9 mouse cellular contexts compared by ENCODE assay signal in the genomic region with DNA sequence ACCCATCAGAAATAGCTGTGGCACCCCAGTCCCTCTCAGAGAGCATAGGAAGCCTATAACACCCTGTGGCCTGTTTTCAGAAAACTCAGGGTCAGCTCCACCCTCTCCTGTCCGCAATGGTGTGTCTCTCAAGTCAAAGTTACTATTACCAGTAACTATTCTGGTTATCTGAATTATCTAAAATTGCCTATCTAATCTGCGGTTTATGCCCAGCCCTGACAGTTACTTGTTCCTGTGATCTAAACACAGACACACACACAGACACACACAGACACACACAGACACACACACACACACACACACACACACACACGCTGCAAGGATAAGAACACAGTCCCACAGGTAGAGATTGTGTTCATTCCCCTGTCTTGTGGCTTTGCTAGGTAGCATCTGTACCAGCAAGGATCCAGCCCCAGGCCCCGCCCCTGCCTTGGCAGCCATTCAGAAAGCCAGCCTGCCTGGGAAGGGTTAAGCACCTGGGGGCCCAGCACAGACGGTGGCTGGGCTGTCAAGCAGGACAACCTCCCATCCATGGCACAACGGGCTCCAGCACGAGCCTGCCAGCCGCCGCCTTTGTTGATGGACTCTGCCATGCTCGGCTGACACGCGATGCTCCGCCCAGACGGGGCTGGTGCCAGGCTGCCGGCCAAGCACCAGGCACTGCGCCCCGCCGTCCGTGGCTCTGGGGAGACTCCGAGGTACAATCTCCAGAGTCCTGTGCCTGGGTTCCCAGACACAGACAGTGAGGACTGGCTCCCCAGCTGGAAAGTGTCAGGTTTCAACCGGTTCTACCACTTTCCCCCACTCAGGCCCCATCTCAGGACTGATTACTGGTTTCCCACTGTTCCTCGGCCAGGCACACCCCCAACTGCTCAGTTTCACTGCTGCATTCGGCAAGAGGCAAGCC. TPM values are rescaled to one million over a fixed set of nuclear protein-coding genes. Genes with fewer than 3 reads are reported as not detected.
DNase-seq lines count a peak whose midpoint lies in the region; ATAC-seq and TF ChIP-seq lines count a peak whose summit lies in the region.
"Had no signal": no experiment of that assay in that cellular context is flagged by ENCODE, and none has a peak within 500 bp of the region (broad histone marks: within the 10 kb centered on the region; RNA-seq: fewer than 3 reads in every experiment).

No protein-coding gene starts in this region.

- in situ Hi-C loops in CH12.LX (cut with MboI; ENCODE audit: low pct_ligation_motif_present, low pct_unique_long_range_greater_than_20kb, low sequenced_read_pairs): loop anchor here (5.0 kb wide), 1 partner anchor 57 kb away; no protein-coding TSS in a partner anchor

- no peaks in the 10 kb centered on the region for H3K27me3 ChIP-seq in CH12.LX (replicated peaks)
- H3K27me3 ChIP-seq in heart, embryonic 15.5 days: no peaks in the 10 kb centered on the region
- H3K27me3 ChIP-seq in kidney, postnatal 0 days (ENCODE audit: insufficient read depth, low read length): no peaks in the 10 kb centered on the region
- peaks cover 31% of the 10 kb centered on the region for H3K27me3 ChIP-seq in liver, embryonic 15.5 days
- H3K27me3 ChIP-seq in neural tube, embryonic 11.5 days (ENCODE audit: control insufficient read depth, insufficient read depth, low read length): no peaks in the 10 kb centered on the region
- H3K27me3 ChIP-seq in thymus, adult 2 months (ENCODE audit: control insufficient read depth, insufficient read depth, low read length): no peaks in the 10 kb centered on the region

- peaks cover 45 to 97% of the 10 kb centered on the region in 2 experiments for H3K4me1 ChIP-seq in CH12.LX (ENCODE audit: control insufficient read depth in 1 of 2, insufficient read depth in 2 of 2)
- H3K4me1 ChIP-seq in bone marrow, adult 2 months (ENCODE audit: control insufficient read depth, insufficient read depth, low read length): peaks cover 15% of the 10 kb centered on the region
- H3K4me1 ChIP-seq in heart, embryonic 15.5 days (replicated peaks): peaks cover 97% of the 10 kb centered on the region
- H3K4me1 ChIP-seq in kidney, postnatal 0 days (replicated peaks; ENCODE audit: insufficient read depth, low read length): peaks cover 82% of the 10 kb centered on the region
- peaks cover 75% of the 10 kb centered on the region for H3K4me1 ChIP-seq in liver, embryonic 15.5 days (replicated peaks)
- peaks cover 55% of the 10 kb centered on the region for H3K4me1 ChIP-seq in neural tube, embryonic 11.5 days (ENCODE audit: control insufficient read depth, insufficient read depth, low read length)
- H3K4me1 ChIP-seq in thymus, adult 2 months (replicated peaks; ENCODE audit: control insufficient read depth, insufficient read depth, low read length): peaks cover 82% of the 10 kb centered on the region

- dilution Hi-C loops in CH12.LX (cut with MboI; ENCODE audit: extremely low pct_ligation_motif_present, extremely low pct_unique_long_range_greater_than_20kb, low sequenced_read_pairs): no loop called here

- TF ChIP-seq EP300 in CH12.LX (IDR thresholded peaks at IDR 0.05; ENCODE audit: low read length): no peak

- peak; percentile 62 for ATAC-seq in erythroid progenitor cell, adult 5-6 weeks (replicated peaks; ENCODE audit: low FRiP score, poor library complexity, severe bottlenecking)
- ATAC-seq in heart, embryonic 15.5 days (replicated peaks; ENCODE audit: insufficient number of reproducible peaks, insufficient read depth, low FRiP score, low read depth): peak; percentile 61
- peak; percentile 90 for ATAC-seq in kidney, postnatal 0 days (replicated peaks; ENCODE audit: low FRiP score, low read depth)
- 0 out of 2 replicates have a peak, but pooled peaks have one; percentile 4 for ATAC-seq in liver, embryonic 15.5 days (ENCODE audit: insufficient read depth)
- peak; percentile 18; the same call in 1 of the 2 replicates for ATAC-seq in neural tube, embryonic 11.5 days (ENCODE audit: insufficient read depth, low FRiP score, low TSS enrichment)

- H3K27ac ChIP-seq in CH12.LX (ENCODE audit: insufficient read depth, low read depth): peak overlapping the region; percentile 47
- H3K27ac ChIP-seq in bone marrow, adult 2 months (ENCODE audit: control insufficient read depth, insufficient read depth, low read depth, low read length, poor library complexity): peak overlapping the region; percentile 44
- H3K27ac ChIP-seq in heart, embryonic 15.5 days: peak overlapping the region; percentile 98
- peak overlapping the region; percentile 78 for H3K27ac ChIP-seq in kidney, postnatal 0 days
- H3K27ac ChIP-seq in liver, embryonic 15.5 days (replicated peaks): 0 out of 2 replicates have a peak overlapping the region, but pooled peaks have one; percentile 24
- H3K27ac ChIP-seq in neural tube, embryonic 11.5 days (ENCODE audit: low read depth, low read length): peak overlapping the region; percentile 79
- H3K27ac ChIP-seq in thymus, adult 2 months (ENCODE audit: control insufficient read depth, insufficient read depth, low read length): peak overlapping the region; percentile 9; the same call in 1 of the 2 replicates

- no peaks in the 10 kb centered on the region for H3K79me2 ChIP-seq in CH12.LX (replicated peaks; ENCODE audit: control insufficient read depth, extremely low read depth, insufficient read depth, poor library complexity, severe bottlenecking)

- no peak for DNase-seq in CH12.LX (ENCODE audit: extremely low read depth)
- peak; percentile 94 for DNase-seq in kidney, postnatal 0 days (ENCODE audit: low spot score)
- peak; percentile 67 for DNase-seq in neural tube, embryonic 11.5 days (ENCODE audit: low spot score)
- DNase-seq in thymus, adult 2 months: peak; percentile 78

- peak overlapping the region; percentile 33 for H3K4me2 ChIP-seq in CH12.LX (ENCODE audit: insufficient read depth, low read depth, poor library complexity, severe bottlenecking)
- peak overlapping the region; percentile 63 for H3K4me2 ChIP-seq in heart, embryonic 15.5 days
- H3K4me2 ChIP-seq in kidney, postnatal 0 days (ENCODE audit: low read length): peak overlapping the region; percentile 54
- peak overlapping the region; percentile 58 for H3K4me2 ChIP-seq in liver, embryonic 15.5 days
- peak overlapping the region; percentile 41 for H3K4me2 ChIP-seq in neural tube, embryonic 11.5 days (ENCODE audit: low read depth)

- no peak overlapping the region for H3K9ac ChIP-seq in CH12.LX (ENCODE audit: insufficient read depth, low read depth)
- peak overlapping the region; percentile 43 for H3K9ac ChIP-seq in heart, embryonic 15.5 days
- H3K9ac ChIP-seq in kidney, postnatal 0 days (ENCODE audit: low read depth, low read length): peak overlapping the region; percentile 23; the same call in 1 of the 2 replicates
- no peak overlapping the region for H3K9ac ChIP-seq in liver, embryonic 15.5 days
- peak overlapping the region; percentile 37 for H3K9ac ChIP-seq in neural tube, embryonic 11.5 days (ENCODE audit: low read length)

- TF ChIP-seq POLR2A in CH12.LX (IDR thresholded peaks at IDR 0.05; ENCODE audit: low read depth, low read length): 0 out of 2 replicates have a peak, but pooled peaks have one; percentile 30
- TF ChIP-seq POLR2A in bone marrow, adult 2 months (IDR thresholded peaks at IDR 0.05; ENCODE audit: borderline replicate concordance, control insufficient read depth, low read depth, low read length): peak; percentile 53; the same call in 1 of the 2 replicates
- no peak for TF ChIP-seq POLR2A in thymus, adult 2 months (IDR thresholded peaks at IDR 0.05; ENCODE audit: control insufficient read depth, extremely low read depth, insufficient read depth, low read length, poor library complexity)

- no peak for TF ChIP-seq CTCF in CH12.LX (conservative IDR thresholded peaks at IDR 0.05 in 1 of 2, IDR thresholded peaks at IDR 0.05 in 1 of 2; ENCODE audit: low read depth in 2 of 2, low read length in 2 of 2)
- no peak for TF ChIP-seq CTCF in bone marrow, adult 2 months (IDR thresholded peaks at IDR 0.05; ENCODE audit: control insufficient read depth, insufficient read depth, low read length)
- peak; percentile 1; the same call in 1 of the 2 replicates for TF ChIP-seq CTCF in kidney, postnatal 0 days (IDR thresholded peaks at IDR 0.05; ENCODE audit: low read depth)
- TF ChIP-seq CTCF in thymus, adult 2 months (IDR thresholded peaks at IDR 0.05; ENCODE audit: borderline replicate concordance, control insufficient read depth, extremely low read depth, insufficient read depth, low read length, poor library complexity): 0 out of 2 replicates have a peak, but pooled peaks have one; percentile 25

- no peaks in the 10 kb centered on the region for H3K36me3 ChIP-seq in CH12.LX (replicated peaks in 1 of 2; ENCODE audit: control insufficient read depth in 1 of 2, insufficient read depth in 1 of 2, low read length in 1 of 2)
- no peaks in the 10 kb centered on the region for H3K36me3 ChIP-seq in heart, embryonic 15.5 days
- H3K36me3 ChIP-seq in kidney, postnatal 0 days (ENCODE audit: insufficient read depth, low read length): no peaks in the 10 kb centered on the region
- no peaks in the 10 kb centered on the region for H3K36me3 ChIP-seq in liver, embryonic 15.5 days (replicated peaks)
- no peaks in the 10 kb centered on the region for H3K36me3 ChIP-seq in neural tube, embryonic 11.5 days (ENCODE audit: control insufficient read depth, insufficient read depth, low read length)
- H3K36me3 ChIP-seq in thymus, adult 2 months (ENCODE audit: control insufficient read depth, insufficient read depth, low read length): no peaks in the 10 kb centered on the region

- WGBS in bone marrow, adult 2 months: 6% methylated on average over 23 of the region's 23 CpGs
- WGBS in heart, embryonic 15.5 days: 11% methylated on average over 23 of the region's 23 CpGs
- WGBS in kidney, postnatal 0 days: 13% methylated on average over 23 of the region's 23 CpGs
- WGBS in liver, embryonic 15.5 days (ENCODE audit: insufficient replicate concordance): 29% methylated on average over 23 of the region's 23 CpGs
- WGBS in neural tube, embryonic 11.5 days: 9% methylated on average over 23 of the region's 23 CpGs
- WGBS in thymus, adult 2 months: 12% methylated on average over 23 of the region's 23 CpGs

- H3K4me3 ChIP-seq in CH12.LX (replicated peaks in 1 of 3; ENCODE audit: low read depth in 2 of 3, low read length in 2 of 3, poor library complexity in 1 of 3): peak overlapping the region in 2 of 3 experiments; percentile 26 to 35
- peak overlapping the region; percentile 14 for H3K4me3 ChIP-seq in bone marrow, adult 2 months (replicated peaks; ENCODE audit: control insufficient read depth, low read depth, low read length)
- H3K4me3 ChIP-seq in heart, embryonic 15.5 days: peak overlapping the region; percentile 41
- H3K4me3 ChIP-seq in kidney, postnatal 0 days (replicated peaks; ENCODE audit: low read depth, low read length): peak overlapping the region; percentile 9; the same call in 1 of the 2 replicates
- H3K4me3 ChIP-seq in liver, embryonic 15.5 days (replicated peaks): peak overlapping the region; percentile 28
- peak overlapping the region; percentile 20 for H3K4me3 ChIP-seq in neural tube, embryonic 11.5 days (ENCODE audit: low read depth, low read length)
- H3K4me3 ChIP-seq in thymus, adult 2 months (ENCODE audit: control insufficient read depth, insufficient read depth, low read length): peak overlapping the region; percentile 50
- H3K4me3 ChIP-seq: erythroblast, embryonic 14.5 days had no signal

- no peaks in the 10 kb centered on the region for H3K9me3 ChIP-seq in CH12.LX (replicated peaks; ENCODE audit: low read length)
- H3K9me3 ChIP-seq in heart, embryonic 15.5 days (replicated peaks): no peaks in the 10 kb centered on the region
- H3K9me3 ChIP-seq in kidney, postnatal 0 days (replicated peaks; ENCODE audit: low read length): no peaks in the 10 kb centered on the region
- no peaks in the 10 kb centered on the region for H3K9me3 ChIP-seq in liver, embryonic 15.5 days (replicated peaks)
- H3K9me3 ChIP-seq in neural tube, embryonic 11.5 days (ENCODE audit: control insufficient read depth, low read length): no peaks in the 10 kb centered on the region

- TF ChIP-seq RAD21 in CH12.LX (IDR thresholded peaks at IDR 0.05; ENCODE audit: low read depth, low read length): no peak

RNA-seq across cellular contexts. Expression of a gene that starts 5.3 kb away (rescaled TPM):
- total RNA-seq in CH12.LX (2012; rRNA removed): 3.4 and 5.6 TPM in 2 replicates
- 2.6 and 2.8 TPM in 2 replicates for total RNA-seq in CH12.LX (2014; rRNA removed)
- 1.1 and 1.4 TPM in 2 replicates for polyA plus RNA-seq in CH12.LX (2012; ENCODE audit: insufficient read length, low read depth)
- polyA plus RNA-seq in bone marrow, adult 2 months (2011; ENCODE audit: insufficient read depth, insufficient read length, low replicate concordance, missing spikeins): 7.3 and 8.8 TPM in 2 replicates
- 2.1 and 3.2 TPM in 2 replicates for total RNA-seq in erythroid progenitor cell, adult 5-6 weeks (2015; ENCODE audit: low replicate concordance)
- total RNA-seq in erythroid progenitor cell, adult 5-6 weeks (2017; ENCODE audit: low replicate concordance): 1.0 and 5.9 TPM in 2 replicates
- 1.9 and 3.8 TPM in 2 replicates for polyA plus RNA-seq in heart, embryonic 15.5 days (2015; fragmentation: Nextera tagmentation; extraction: Ambion mirVana)
- 4.2 and 5.3 TPM in 2 replicates for polyA plus RNA-seq in kidney, postnatal 0 days (2015; fragmentation: Nextera tagmentation; extraction: Ambion mirVana)
- polyA plus RNA-seq in liver, embryonic 15.5 days (2015; fragmentation: Nextera tagmentation; extraction: Ambion mirVana): 0.30 and 0.39 TPM in 2 replicates
- 5.9 and 8.3 TPM in 2 replicates for polyA plus RNA-seq in neural tube, embryonic 11.5 days (2014; fragmentation: Nextera tagmentation; extraction: Ambion mirVana)
- polyA plus RNA-seq in thymus, adult 2 months (2012; rRNA removed): 67.3 and 80.9 TPM in 2 replicates

RNA-seq across cellular contexts. Expression of a gene that starts 53.9 kb away (rescaled TPM):
- total RNA-seq in CH12.LX (2012; rRNA removed) (91.5 and 98.3 TPM in 2 replicates), CH12.LX (2014; rRNA removed) (113 and 118 TPM in 2 replicates)
- 99.3 and 113 TPM in 2 replicates for polyA plus RNA-seq in CH12.LX (2012; ENCODE audit: insufficient read length, low read depth)
- polyA plus RNA-seq in bone marrow, adult 2 months (2011; ENCODE audit: insufficient read depth, insufficient read length, low replicate concordance, missing spikeins): 35.3 and 44.1 TPM in 2 replicates
- total RNA-seq in erythroid progenitor cell, adult 5-6 weeks (2015; ENCODE audit: low replicate concordance): 118 and 120 TPM in 2 replicates
- 270 and 278 TPM in 2 replicates for total RNA-seq in erythroid progenitor cell, adult 5-6 weeks (2017; ENCODE audit: low replicate concordance)
- polyA plus RNA-seq in heart, embryonic 15.5 days (2015; fragmentation: Nextera tagmentation; extraction: Ambion mirVana): 56.7 and 74.8 TPM in 2 replicates
- polyA plus RNA-seq in kidney, postnatal 0 days (2015; fragmentation: Nextera tagmentation; extraction: Ambion mirVana): 28.7 and 34.2 TPM in 2 replicates
- 43.6 and 47.1 TPM in 2 replicates for polyA plus RNA-seq in liver, embryonic 15.5 days (2015; fragmentation: Nextera tagmentation; extraction: Ambion mirVana)
- 111 and 112 TPM in 2 replicates for polyA plus RNA-seq in neural tube, embryonic 11.5 days (2014; fragmentation: Nextera tagmentation; extraction: Ambion mirVana)
- 42.0 and 53.7 TPM in 2 replicates for polyA plus RNA-seq in thymus, adult 2 months (2012; rRNA removed)

Comparison
In these comparisons a context has a peak if more than half of its experiments do, and no peak if none do; other contexts are left out.
1. H3K27ac ChIP-seq: peak in every context shown above with its lines; median percentile 98 in heart, embryonic 15.5 days; 79 in neural tube, embryonic 11.5 days; 78 in kidney, postnatal 0 days; 47 in CH12.LX; 44 in bone marrow, adult 2 months; 24 in liver, embryonic 15.5 days; 9 in thymus, adult 2 months.
2. H3K9ac ChIP-seq: peak in heart, embryonic 15.5 days (single experiment), kidney, postnatal 0 days (single experiment) and neural tube, embryonic 11.5 days (single experiment); none in CH12.LX (single experiment) and liver, embryonic 15.5 days (single experiment).
3. CTCF ChIP-seq: peak in kidney, postnatal 0 days (single experiment) and thymus, adult 2 months (single experiment); none in CH12.LX (0 of 2) and bone marrow, adult 2 months (single experiment).
4. ATAC-seq: peak in every context shown above with its lines; median percentile 90 in kidney, postnatal 0 days; 62 in erythroid progenitor cell, adult 5-6 weeks; 61 in heart, embryonic 15.5 days; 18 in neural tube, embryonic 11.5 days; 4 in liver, embryonic 15.5 days.
5. Peak in every context shown above with its lines, with median percentiles within 50 percentile points of each other: H3K4me2 ChIP-seq and H3K4me3 ChIP-seq.